Mouse (Mus musculus) forebrain, postnatal 0 days (tissue): ENCODE data around the gene Oit1. TPM values are rescaled to one million over a fixed set of nuclear protein-coding genes. Genes with fewer than 3 reads are reported as not detected.

Source experiments
- ATAC-seq: fragments of 200-750 bp; cut with Nextera tagmentation; 2 replicates; pipeline ENCODE4 v1.8.0; 2017; ENCODE audit warnings: mild to moderate bottlenecking, moderate library complexity
- DNase-seq: peaks from one replicate; pipeline ENCODE4 v3.0.0-alpha.2; 2015
- H3K27ac ChIP-seq: fragments of 300-500 bp; sonication (generic); 2 replicates; pipeline ENCODE4 v1.5.1; 2014; ENCODE audit warnings: low read depth, mild to moderate bottlenecking, antibody characterized with exemption, low read length, moderate library complexity, mixed read lengths
- H3K27me3 ChIP-seq: fragments of 300-500 bp; sonication (generic); 2 replicates; pipeline ENCODE4 v1.6.1; 2014; ENCODE audit warnings: mild to moderate bottlenecking, low read length, mixed read lengths; ENCODE audit not compliant: insufficient read depth
- H3K36me3 ChIP-seq: fragments of 300-500 bp; sonication (generic); 2 replicates; pipeline ENCODE4 v1.6.1; 2014; ENCODE audit warnings: mild to moderate bottlenecking, moderate library complexity; ENCODE audit not compliant: insufficient read depth
- H3K4me1 ChIP-seq: fragments of 300-500 bp; sonication (generic); 2 replicates; pipeline ENCODE4 v1.6.1; 2014; ENCODE audit warnings: antibody characterized with exemption; ENCODE audit not compliant: insufficient read depth
- H3K4me2 ChIP-seq: fragments of 300-500 bp; sonication (generic); 2 replicates; pipeline ENCODE4 v1.6.1; 2014; ENCODE audit warnings: low read depth, mild to moderate bottlenecking, moderate library complexity
- H3K4me3 ChIP-seq: fragments of 300-500 bp; sonication (generic); 2 replicates; pipeline ENCODE4 v1.5.1; 2014; ENCODE audit warnings: low read depth, low read length, mixed read lengths
- H3K9ac ChIP-seq: fragments of 300-500 bp; sonication (generic); 2 replicates; pipeline ENCODE4 v1.6.1; 2014; ENCODE audit warnings: mild to moderate bottlenecking
- H3K9me3 ChIP-seq: fragments of 300-500 bp; sonication (generic); 2 replicates; pipeline ENCODE4 v1.6.1; 2016; ENCODE audit warnings: low read length
- CTCF ChIP-seq: sonication (generic); IDR thresholded peaks from 2 replicates; pipeline ENCODE4 v1.5.1; 2016; ENCODE audit warnings: antibody characterized with exemption, control low read depth, low read depth
- WGBS: fragments of 180-500 bp; shearing (Covaris S2); extraction: QIAGEN DNeasy Blood & Tissue Kit; methylation state at CpG from one replicate; pipeline ENCODE4 v1.1.7; 2014; 5-methylcytosine and 5-hydroxymethylcytosine counted together
- polyA plus RNA-seq: library from polyadenylated mRNA; unstranded; fragments of >200 nt; fragmentation: Nextera tagmentation; extraction: Ambion mirVana; gene quantifications from 2 replicates; pipeline ENCODE4 v1.2.1, GENCODE M21; 2015
- total RNA-seq: library from RNA; depleted of rRNA; stranded (reverse); fragments of >200 nt; gene quantifications from 2 replicates; pipeline ENCODE4 v1.2.3, GENCODE M21; 2014

Oit1 gene
- total and polyA plus RNA-seq, 2 experiments from 2014 or later, result 0.12 TPM; not detected in 1

- H3K36me3 ChIP-seq, result no peaks in the 10 kb centered on the region
- H3K4me2 ChIP-seq, result no peak overlapping the region
- H3K4me1 ChIP-seq, result peaks cover 6% of the 10 kb centered on the region
- no peak for DNase-seq
- H3K9me3 ChIP-seq, result no peaks in the 10 kb centered on the region
- H3K9ac ChIP-seq, result no peak overlapping the region
- ATAC-seq, result peak; percentile 28
- no peak overlapping the region for H3K27ac ChIP-seq
- WGBS, result 34% methylated on average over 7 of the region's 7 CpGs
- no peak overlapping the region for H3K4me3 ChIP-seq
- TF ChIP-seq CTCF, result no peak
- peaks cover 19% of the 10 kb centered on the region for H3K27me3 ChIP-seq
Observed at GRCm38 (mm10) chr14:8313877-8314276, 64.7 kb downstream of the Oit1 start.

- 0 out of 2 replicates have a peak overlapping the region, but pooled peaks have one; percentile 6 for H3K9ac ChIP-seq
- H3K4me2 ChIP-seq, result peak overlapping the region; percentile 27
- H3K27ac ChIP-seq, result peak overlapping the region; percentile 45; the same call in 1 of the 2 replicates
- H3K36me3 ChIP-seq, result no peaks in the 10 kb centered on the region
- no peaks in the 10 kb centered on the region for H3K4me1 ChIP-seq
- no peaks in the 10 kb centered on the region for H3K27me3 ChIP-seq
- H3K4me3 ChIP-seq, result no peak overlapping the region
- peak; percentile 60 for ATAC-seq
- no peaks in the 10 kb centered on the region for H3K9me3 ChIP-seq
- WGBS, result 13% methylated on average over 9 of the region's 9 CpGs
- no peak for DNase-seq
- no peak for TF ChIP-seq CTCF
Observed at GRCm38 (mm10) chr14:8309621-8310141, 68.9 kb downstream of the Oit1 start.

- Histone ChIP-seq H3K27ac (no peak overlapping the region), H3K4me2 (no peak overlapping the region), H3K36me3 (no peaks in the 10 kb centered on the region), H3K4me1 (no peaks in the 10 kb centered on the region), H3K27me3 (no peaks in the 10 kb centered on the region), H3K9me3 (no peaks in the 10 kb centered on the region), H3K9ac (no peak overlapping the region), H3K4me3 (no peak overlapping the region)
- 85% methylated on average over 3 of the region's 3 CpGs for WGBS
- TF ChIP-seq CTCF, result 0 out of 2 replicates have a peak, but pooled peaks have one; percentile 15
- no peak for ATAC-seq
- no peak for DNase-seq
Observed at GRCm38 (mm10) chr14:8308650-8309049, 69.9 kb downstream of the Oit1 start.

- no peak for ATAC-seq
- 88% methylated on average over 6 of the region's 6 CpGs for WGBS
Observed at GRCm38 (mm10) chr14:8306884-8307283, 71.7 kb downstream of the Oit1 start.

GRCm38 (mm10) chr14:8305014-8305413 is 73.5 kb downstream of the Oit1 start:
- 58% methylated on average over 3 of the region's 3 CpGs for WGBS
- Histone ChIP-seq H3K9ac (no peak overlapping the region), H3K27ac (no peak overlapping the region), H3K9me3 (no peaks in the 10 kb centered on the region), H3K4me2 (no peak overlapping the region), H3K36me3 (no peaks in the 10 kb centered on the region), H3K4me1 (no peaks in the 10 kb centered on the region), H3K4me3 (no peak overlapping the region), H3K27me3 (no peaks in the 10 kb centered on the region)
- ATAC-seq (peak; percentile 45; the same call in 1 of the 2 replicates), DNase-seq (no peak)
- no peak for TF ChIP-seq CTCF

More at GRCm38 (mm10) chr14:8306884-8307283, 71.7 kb downstream of the Oit1 start:
- H3K27me3 ChIP-seq, result no peaks in the 10 kb centered on the region
- no peak for DNase-seq
- no peak overlapping the region for H3K4me3 ChIP-seq
- no peak overlapping the region for H3K27ac ChIP-seq
- H3K4me1 ChIP-seq, result no peaks in the 10 kb centered on the region
- H3K4me2 ChIP-seq, result no peak overlapping the region
- no peak for TF ChIP-seq CTCF
- H3K9ac ChIP-seq, result no peak overlapping the region
- H3K36me3 ChIP-seq, result no peaks in the 10 kb centered on the region
- H3K9me3 ChIP-seq, result no peaks in the 10 kb centered on the region

GRCm38 (mm10) chr14:8304082-8304481 is 74.5 kb downstream of the Oit1 start:
- ATAC-seq (no peak), DNase-seq (no peak)
- Histone ChIP-seq H3K9ac (no peak overlapping the region), H3K4me3 (no peak overlapping the region), H3K4me1 (no peaks in the 10 kb centered on the region), H3K36me3 (no peaks in the 10 kb centered on the region), H3K4me2 (no peak overlapping the region), H3K9me3 (no peaks in the 10 kb centered on the region), H3K27me3 (no peaks in the 10 kb centered on the region), H3K27ac (no peak overlapping the region)
- no peak for TF ChIP-seq CTCF

- no peaks in the 10 kb centered on the region for H3K4me1 ChIP-seq
- no peak overlapping the region for H3K27ac ChIP-seq
- ATAC-seq (no peak; the same call in 1 of the 2 replicates), DNase-seq (no peak)
- H3K4me3 ChIP-seq, result no peak overlapping the region
- no peaks in the 10 kb centered on the region for H3K27me3 ChIP-seq
- WGBS, result 12% methylated on average over 10 of the region's 10 CpGs
- no peak overlapping the region for H3K4me2 ChIP-seq
- TF ChIP-seq CTCF, result no peak
- H3K9ac ChIP-seq, result no peak overlapping the region
- no peaks in the 10 kb centered on the region for H3K36me3 ChIP-seq
- no peaks in the 10 kb centered on the region for H3K9me3 ChIP-seq
Observed at GRCm38 (mm10) chr14:8302687-8303086, 75.9 kb downstream of the Oit1 start.
